Mouse (Mus musculus) small intestine, adult 2 months (tissue): ENCODE measurements around the gene Nup50. TPM values are rescaled to one million over a fixed set of nuclear protein-coding genes. Genes with fewer than 3 reads are reported as not detected.

ENCODE experiments used
- H3K27ac ChIP-seq: fragments of 200-500 bp; 2 replicates; pipeline ENCODE4 v1.5.1; 2012; ENCODE audit warnings: low read depth, low read length, control low read depth, inconsistent platforms; ENCODE audit not compliant: insufficient read depth
- H3K27me3 ChIP-seq: fragments of 200-500 bp; 2 replicates; pipeline ENCODE4 v1.6.1; 2012; ENCODE audit warnings: mild to moderate bottlenecking, moderate library complexity, low read length, inconsistent platforms; ENCODE audit not compliant: control insufficient read depth, insufficient read depth
- H3K36me3 ChIP-seq: fragments of 200-500 bp; 2 replicates; pipeline ENCODE4 v1.6.1; 2012; ENCODE audit warnings: mild to moderate bottlenecking, low read length, control low read depth, inconsistent platforms; ENCODE audit not compliant: control insufficient read depth, insufficient read depth
- H3K4me1 ChIP-seq: fragments of 200-500 bp; 2 replicates; pipeline ENCODE4 v1.6.1; 2012; ENCODE audit warnings: low read length, inconsistent platforms, mixed read lengths; ENCODE audit not compliant: control insufficient read depth, insufficient read depth, insufficient read length
- H3K4me3 ChIP-seq: fragments of 200-500 bp; 2 replicates; pipeline ENCODE4 v1.5.1; 2012; ENCODE audit warnings: low read depth, mild to moderate bottlenecking, control low read depth, inconsistent platforms, low read length, moderate library complexity
- CTCF ChIP-seq: fragments of 200-500 bp; IDR thresholded peaks from 2 replicates; pipeline ENCODE4 v1.5.1; 2012; ENCODE audit warnings: low read depth, mild to moderate bottlenecking, control low read depth, inconsistent platforms, low read length, moderate library complexity, mixed read lengths; ENCODE audit not compliant: insufficient replicate concordance, insufficient read length; ENCODE audit errors: extremely low read depth
- POLR2A ChIP-seq: fragments of 200-500 bp; IDR thresholded peaks from 2 replicates; pipeline ENCODE4 v1.6.1; 2012; ENCODE audit warnings: low read depth, mild to moderate bottlenecking, control low read depth, inconsistent platforms, low read length, moderate library complexity
- WGBS: fragments of 180-500 bp; shearing (Covaris S2); methylation state at CpG from one replicate; pipeline ENCODE4 v1.1.7; 2018; 5-methylcytosine and 5-hydroxymethylcytosine counted together
- polyA plus RNA-seq: library from polyadenylated mRNA; depleted of rRNA; stranded (reverse); fragments of >200 nt; gene quantifications from 2 replicates; pipeline ENCODE4 v1.2.3, GENCODE M21; 2012

Nup50 gene
- polyA plus RNA-seq, 1 experiment, result 7.3 TPM

GRCm38 (mm10) chr15:84968534-84968933, 45.3 kb downstream of the Nup50 start:
- peaks cover 3% of the 10 kb centered on the region; the same call in 1 of the 2 replicates for H3K4me1 ChIP-seq
- H3K36me3 ChIP-seq, result no peaks in the 10 kb centered on the region
- 80% methylated on average over 4 of the region's 4 CpGs for WGBS
- no peak overlapping the region for H3K27ac ChIP-seq
- H3K4me3 ChIP-seq, result no peak overlapping the region
- no peak for TF ChIP-seq POLR2A
- TF ChIP-seq CTCF, result no peak
- H3K27me3 ChIP-seq, result no peaks in the 10 kb centered on the region

- no peaks in the 10 kb centered on the region for H3K27me3 ChIP-seq
- H3K4me1 ChIP-seq, result no peaks in the 10 kb centered on the region
- WGBS, result 72% methylated on average over 8 of the region's 8 CpGs
- H3K36me3 ChIP-seq, result no peaks in the 10 kb centered on the region
- TF ChIP-seq CTCF (no peak), POLR2A (no peak)
- no peak overlapping the region for H3K27ac ChIP-seq
- no peak overlapping the region for H3K4me3 ChIP-seq
Observed at GRCm38 (mm10) chr15:84972860-84973543, 49.8 kb downstream of the Nup50 start.

DNA sequence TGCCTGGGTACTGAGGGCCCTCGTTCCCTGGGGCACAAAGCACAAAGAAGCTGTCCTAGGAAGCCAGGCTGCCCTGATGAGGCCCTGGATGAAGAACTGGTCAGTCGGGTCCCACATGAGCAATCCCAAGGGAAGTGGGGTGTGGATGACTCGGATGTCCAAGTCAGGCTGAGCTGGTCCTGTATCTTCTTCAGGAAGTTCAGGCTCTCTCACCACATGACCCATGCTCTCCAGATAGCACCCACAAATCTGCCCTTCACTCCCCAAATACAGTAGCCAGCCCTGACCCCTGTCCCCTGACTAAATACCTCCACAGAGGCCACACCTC, 50.3 kb downstream of the Nup50 start:
- Histone ChIP-seq H3K36me3 (no peaks in the 10 kb centered on the region), H3K27me3 (no peaks in the 10 kb centered on the region), H3K27ac (no peak overlapping the region), H3K4me1 (no peaks in the 10 kb centered on the region), H3K4me3 (no peak overlapping the region)
- WGBS, result 62% methylated on average over 3 of the region's 3 CpGs
- no peak for TF ChIP-seq CTCF
- TF ChIP-seq POLR2A, result no peak

DNA sequence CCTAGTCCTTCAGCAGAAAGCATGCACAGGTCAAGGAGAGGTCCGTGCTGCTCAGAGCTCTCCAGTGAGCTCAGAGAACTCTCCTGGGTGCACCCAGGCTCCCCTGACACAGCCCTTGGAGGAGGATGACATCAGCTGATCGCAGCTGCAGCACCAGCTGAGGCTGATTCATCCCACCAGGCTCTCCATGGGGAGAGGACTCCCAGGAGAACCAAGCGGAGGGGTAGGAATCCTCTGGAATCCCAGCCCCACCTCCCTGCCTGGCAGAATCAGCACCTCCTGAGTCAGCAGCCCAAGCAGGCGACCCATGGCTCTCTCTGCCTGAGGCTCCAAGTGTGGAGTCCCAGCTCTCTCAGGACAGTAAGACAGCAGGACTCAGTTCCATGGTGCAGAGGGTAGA, 52.5 kb downstream of the Nup50 start:
- no peaks in the 10 kb centered on the region for H3K27me3 ChIP-seq
- H3K4me1 ChIP-seq, result no peaks in the 10 kb centered on the region
- 60% methylated on average over 4 of the region's 4 CpGs for WGBS
- TF ChIP-seq CTCF, result no peak
- TF ChIP-seq POLR2A, result no peak
- H3K27ac ChIP-seq, result no peak overlapping the region
- H3K36me3 ChIP-seq, result no peaks in the 10 kb centered on the region
- no peak overlapping the region for H3K4me3 ChIP-seq

DNA sequence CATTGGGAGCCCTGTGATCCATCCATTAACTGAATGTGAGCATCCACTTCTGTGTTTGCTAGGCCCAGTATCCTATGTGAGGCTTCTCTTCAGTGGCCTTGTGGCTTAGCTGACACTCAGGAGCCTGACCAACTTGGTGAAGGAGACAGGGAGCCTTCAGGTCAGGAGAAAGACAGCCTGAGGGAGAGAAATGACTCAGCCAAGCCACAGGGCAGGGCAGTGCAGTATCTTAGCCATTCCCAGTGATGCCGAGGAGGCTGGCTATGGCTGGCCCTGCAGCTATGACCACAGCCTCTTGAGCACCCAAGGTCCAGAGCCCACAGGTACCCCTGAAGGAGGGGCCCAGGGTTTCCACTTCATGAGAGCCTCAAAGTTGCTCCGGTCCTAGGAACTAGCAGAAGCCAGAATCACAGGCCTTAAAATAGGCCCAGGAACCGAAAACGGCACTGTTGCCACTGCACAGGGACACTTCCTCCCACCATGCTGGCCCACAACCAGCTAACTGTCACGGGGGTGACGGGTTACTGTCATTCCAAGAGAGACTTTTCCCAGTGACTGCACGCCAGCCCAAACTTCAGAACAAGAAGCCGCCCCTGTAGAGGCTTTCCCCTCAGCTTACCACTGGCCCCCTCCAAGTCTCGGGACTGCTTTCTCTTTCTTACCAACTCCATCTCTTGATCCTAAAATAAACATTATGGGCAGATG, 58.5 kb downstream of the Nup50 start:
- WGBS, result 72% methylated on average over 9 of the region's 9 CpGs
- TF ChIP-seq POLR2A, result no peak
- TF ChIP-seq CTCF, result no peak
- Histone ChIP-seq H3K27ac (no peak overlapping the region; the same call in 1 of the 2 replicates), H3K4me3 (no peak overlapping the region), H3K4me1 (peaks cover 9% of the 10 kb centered on the region; the same call in 1 of the 2 replicates), H3K36me3 (no peaks in the 10 kb centered on the region), H3K27me3 (no peaks in the 10 kb centered on the region)

- WGBS, result 35% methylated on average over 3 of the region's 3 CpGs
- Histone ChIP-seq H3K27ac (no peak overlapping the region), H3K36me3 (no peaks in the 10 kb centered on the region), H3K4me1 (peaks cover 11% of the 10 kb centered on the region), H3K4me3 (no peak overlapping the region), H3K27me3 (no peaks in the 10 kb centered on the region)
- TF ChIP-seq CTCF (no peak), POLR2A (no peak)
Observed at GRCm38 (mm10) chr15:84982888-84983287, 59.7 kb downstream of the Nup50 start.

DNA sequence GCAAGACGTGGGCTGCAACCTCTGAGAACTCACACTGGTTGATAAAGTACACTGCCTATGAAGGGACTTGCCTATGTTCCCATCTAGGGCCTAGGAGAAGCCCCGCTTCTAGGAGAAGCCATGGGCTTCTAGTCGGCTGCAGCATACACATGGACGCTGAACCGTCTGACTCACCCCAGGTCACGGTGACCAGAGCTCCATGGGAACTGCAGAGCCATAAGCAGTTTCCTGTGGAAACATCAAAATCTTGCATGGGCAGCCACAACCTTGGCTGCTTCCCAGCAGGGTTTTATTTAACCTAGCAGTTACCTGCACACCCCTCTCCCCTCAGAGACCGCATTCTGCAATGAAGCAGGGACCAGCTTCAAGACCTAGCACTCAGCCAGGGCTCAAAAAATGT, 60.5 kb downstream of the Nup50 start:
- no peak overlapping the region for H3K27ac ChIP-seq
- no peaks in the 10 kb centered on the region for H3K36me3 ChIP-seq
- H3K27me3 ChIP-seq, result no peaks in the 10 kb centered on the region
- 79% methylated on average over 7 of the region's 7 CpGs for WGBS
- H3K4me1 ChIP-seq, result peaks cover 11% of the 10 kb centered on the region
- H3K4me3 ChIP-seq, result no peak overlapping the region
- TF ChIP-seq POLR2A (no peak), CTCF (no peak)
